Mouse (Mus musculus) intestine, postnatal 0 days (tissue): Measurements from ENCODE around the gene Gm20721. TPM values are rescaled to one million over a fixed set of nuclear protein-coding genes. Genes with fewer than 3 reads are reported as not detected.
"Not testable (repeated sequence)": the region's sequence is repeated elsewhere in the genome, so short reads cannot be mapped to it uniquely, and the experiment has no call there.

Source experiments
- ATAC-seq: fragments of 200-750 bp; cut with Nextera tagmentation; 2 replicates; pipeline ENCODE4 v1.8.0; 2017; ENCODE audit warnings: mild to moderate bottlenecking, moderate TSS enrichment, moderate library complexity
- H3K27ac ChIP-seq: fragments of 300-500 bp; sonication (generic); 2 replicates; pipeline ENCODE4 v1.5.1; 2014; ENCODE audit warnings: mild to moderate bottlenecking, low read depth, low read length, moderate library complexity
- H3K27me3 ChIP-seq: fragments of 300-500 bp; sonication (generic); replicated peaks from 2 replicates; pipeline ENCODE4 v1.6.1; 2014; ENCODE audit warnings: low read length, mixed read lengths; ENCODE audit not compliant: control insufficient read depth, insufficient read depth
- H3K36me3 ChIP-seq: fragments of 300-500 bp; sonication (generic); 2 replicates; pipeline ENCODE4 v1.6.1; 2014; ENCODE audit warnings: mild to moderate bottlenecking, moderate library complexity; ENCODE audit not compliant: control insufficient read depth, insufficient read depth
- H3K4me1 ChIP-seq: fragments of 300-500 bp; sonication (generic); replicated peaks from 2 replicates; pipeline ENCODE4 v1.6.1; 2014; ENCODE audit warnings: antibody characterized with exemption, low read length, mixed read lengths; ENCODE audit not compliant: control insufficient read depth, insufficient read depth
- H3K4me2 ChIP-seq: fragments of 300-500 bp; sonication (generic); replicated peaks from 2 replicates; pipeline ENCODE4 v1.6.1; 2014; ENCODE audit warnings: low read depth, mild to moderate bottlenecking, moderate library complexity
- H3K4me3 ChIP-seq: fragments of 300-500 bp; sonication (generic); 2 replicates; pipeline ENCODE4 v1.5.1; 2014; ENCODE audit warnings: low read depth, low read length
- H3K9ac ChIP-seq: fragments of 300-500 bp; sonication (generic); 2 replicates; pipeline ENCODE4 v1.6.1; 2014; ENCODE audit warnings: mild to moderate bottlenecking, low read depth, low read length
- H3K9me3 ChIP-seq: fragments of 300-500 bp; sonication (generic); 2 replicates; pipeline ENCODE4 v1.6.1; 2016; ENCODE audit warnings: mixed run types; ENCODE audit not compliant: control insufficient read depth
- CTCF ChIP-seq: sonication (generic); IDR thresholded peaks from 2 replicates; pipeline ENCODE4 v1.5.1; 2016; ENCODE audit warnings: low read depth, mild to moderate bottlenecking, control low read depth, antibody characterized with exemption, moderate library complexity
- WGBS: fragments of 180-500 bp; shearing (Covaris S2); extraction: QIAGEN DNeasy Blood & Tissue Kit; methylation state at CpG from one replicate; pipeline ENCODE4 v1.1.7; 2014; 5-methylcytosine and 5-hydroxymethylcytosine counted together
- polyA plus RNA-seq: library from polyadenylated mRNA; unstranded; fragments of >200 nt; fragmentation: Nextera tagmentation; extraction: Ambion mirVana; gene quantifications from 2 replicates; pipeline ENCODE4 v1.2.1, GENCODE M21; 2015

Gm20721 gene
- polyA plus RNA-seq, 1 experiment from 2014 or later: 2.7 TPM

DNA sequence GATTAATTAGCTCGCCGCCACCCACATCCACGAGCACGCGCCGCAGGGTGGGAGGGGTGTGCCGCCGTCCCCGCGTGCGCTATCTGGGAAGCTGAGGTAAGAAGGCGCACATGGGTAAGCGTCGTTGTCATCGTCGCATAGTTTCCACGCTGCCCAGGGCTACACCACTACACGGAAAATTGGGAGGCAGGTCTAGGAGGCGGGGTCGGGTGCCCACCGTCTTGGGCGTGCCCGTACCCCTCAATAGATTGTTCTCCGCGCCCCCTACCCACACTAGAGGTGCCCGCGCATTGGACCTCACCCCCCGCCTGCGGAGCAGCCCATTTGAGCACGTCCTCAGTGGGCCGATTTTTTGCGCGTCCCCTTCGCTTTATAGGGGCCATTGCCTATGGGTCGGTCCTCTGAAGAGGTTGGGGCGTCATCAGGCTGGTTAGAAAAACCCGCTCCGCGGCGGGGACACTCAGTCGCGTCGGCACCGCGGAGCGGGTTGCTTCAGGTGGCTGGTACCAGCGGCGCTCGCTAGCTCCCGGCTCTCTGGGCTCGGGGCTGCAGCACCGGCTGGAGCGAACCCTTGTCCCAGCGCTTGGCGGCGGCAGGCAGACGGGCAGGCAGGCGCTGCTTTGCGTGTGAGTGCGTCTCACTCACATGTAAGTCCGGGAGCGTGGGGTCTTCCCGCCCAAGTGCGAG, 19.1 kb downstream of the Gm20721 start:
- H3K36me3 ChIP-seq: no peaks in the 10 kb centered on the region
- no peaks in the 10 kb centered on the region for H3K27me3 ChIP-seq
- peak overlapping the region; percentile 45 for H3K9ac ChIP-seq
- no peaks in the 10 kb centered on the region for H3K4me1 ChIP-seq
- H3K4me2 ChIP-seq: peak overlapping the region; percentile 94
- WGBS: 50% methylated on average over 64 of the region's 64 CpGs
- no peaks in the 10 kb centered on the region for H3K9me3 ChIP-seq
- ATAC-seq: peak; percentile 77
- H3K4me3 ChIP-seq: peak overlapping the region; percentile 95
- TF ChIP-seq CTCF: 0 out of 2 replicates have a peak, but pooled peaks have one; percentile 1
- H3K27ac ChIP-seq: peak overlapping the region; percentile 60

DNA sequence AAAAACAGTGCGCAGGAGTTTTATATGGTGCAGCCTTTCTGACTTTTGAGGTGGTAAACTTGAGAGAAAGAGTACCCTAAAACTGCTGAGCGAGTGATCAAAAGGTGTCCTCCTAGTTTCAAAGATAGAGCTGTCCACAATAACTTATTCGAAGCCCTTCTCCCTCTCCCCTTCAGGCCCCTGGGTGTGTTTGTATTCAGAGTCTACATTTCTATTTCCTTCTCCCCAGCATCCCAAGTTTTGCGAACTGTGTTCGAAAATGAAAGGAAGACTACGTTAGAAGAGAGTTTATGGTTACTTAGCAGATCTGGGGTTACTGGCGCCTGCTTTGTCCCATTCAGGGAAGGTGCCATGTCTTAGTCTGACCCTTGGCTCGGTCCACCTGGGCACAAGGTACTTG, 20.0 kb downstream of the Gm20721 start:
- H3K36me3 ChIP-seq: no peaks in the 10 kb centered on the region
- H3K27ac ChIP-seq: no peak overlapping the region
- TF ChIP-seq CTCF: no peak
- H3K4me3 ChIP-seq: peak overlapping the region; percentile 95
- peak overlapping the region; percentile 94 for H3K4me2 ChIP-seq
- 55% methylated on average over 8 of the region's 8 CpGs for WGBS
- no peaks in the 10 kb centered on the region for H3K9me3 ChIP-seq
- ATAC-seq: no peak
- H3K9ac ChIP-seq: no peak overlapping the region
- no peaks in the 10 kb centered on the region for H3K4me1 ChIP-seq
- no peaks in the 10 kb centered on the region for H3K27me3 ChIP-seq

DNA sequence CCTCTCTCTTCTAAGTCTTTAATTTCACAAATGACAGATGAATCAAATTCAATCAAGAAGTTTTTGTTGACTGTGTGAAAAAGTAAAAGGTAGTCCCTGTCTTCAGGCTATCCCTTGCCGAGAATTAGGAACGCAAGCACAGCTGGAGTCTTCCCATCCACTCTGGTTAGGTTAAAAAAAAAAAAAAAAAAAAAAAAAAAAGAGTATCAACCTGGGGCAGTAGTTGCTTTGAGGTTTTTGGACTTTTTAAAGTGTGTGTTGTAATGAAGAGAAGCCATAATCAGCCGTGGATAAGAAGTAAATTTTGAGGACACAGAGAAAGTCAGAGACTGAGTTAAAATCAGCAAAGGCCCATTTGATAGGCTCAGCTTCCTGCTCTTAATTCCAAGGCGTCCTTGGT, 20.5 kb downstream of the Gm20721 start:
- H3K9ac ChIP-seq: no peak overlapping the region
- H3K4me3 ChIP-seq: no peak overlapping the region; the same call in 1 of the 2 replicates
- peak overlapping the region; percentile 94 for H3K4me2 ChIP-seq
- ATAC-seq: no peak
- 77% methylated on average over 4 of the region's 4 CpGs for WGBS
- no peaks in the 10 kb centered on the region for H3K4me1 ChIP-seq
- no peak for TF ChIP-seq CTCF
- no peaks in the 10 kb centered on the region for H3K36me3 ChIP-seq
- no peaks in the 10 kb centered on the region for H3K9me3 ChIP-seq
- H3K27ac ChIP-seq: no peak overlapping the region
- no peaks in the 10 kb centered on the region for H3K27me3 ChIP-seq

DNA sequence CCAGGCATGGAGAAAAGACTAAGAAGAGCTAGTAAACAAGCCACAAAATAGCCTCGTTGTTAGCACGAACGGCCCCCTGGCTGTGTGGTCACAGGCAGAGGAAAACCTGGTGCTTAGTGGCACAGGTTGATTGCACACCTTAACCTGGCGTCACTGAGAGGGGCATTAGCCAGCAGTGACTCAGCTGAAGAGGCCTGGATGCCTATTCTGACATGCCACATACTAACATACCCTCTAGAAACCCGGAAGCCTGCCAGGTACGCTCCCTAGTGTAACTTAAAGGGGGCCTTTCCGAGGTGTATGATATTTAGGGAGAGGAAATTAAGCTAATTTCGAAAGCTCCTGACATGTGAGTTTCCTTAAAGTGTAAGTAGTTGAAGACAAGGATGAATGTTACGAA, 29.9 kb downstream of the Gm20721 start:
- TF ChIP-seq CTCF: no peak
- WGBS: 93% methylated on average over 9 of the region's 9 CpGs
- no peak for ATAC-seq

DNA sequence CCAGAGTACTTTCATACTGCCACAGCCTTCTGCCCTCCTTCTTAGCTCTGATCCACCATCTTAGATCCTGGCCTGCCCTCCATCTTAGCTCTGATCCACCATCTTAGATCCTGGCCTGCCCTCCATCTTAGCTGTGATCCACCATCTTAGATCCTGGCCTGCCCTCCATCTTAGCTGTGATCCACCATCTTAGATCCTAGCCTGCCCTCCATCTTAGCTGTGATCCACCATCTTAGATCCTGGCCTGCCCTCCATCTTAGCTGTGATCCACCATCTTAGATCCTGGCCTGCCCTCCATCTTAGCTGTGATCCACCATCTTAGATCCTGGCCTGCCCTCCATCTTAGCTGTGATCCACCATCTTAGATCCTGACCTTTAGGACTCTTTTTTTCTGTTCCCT, 31.1 kb downstream of the Gm20721 start:
- not testable (repeated sequence) for ATAC-seq

More for the DNA sequence above, 29.9 kb downstream of the Gm20721 start:
- H3K9ac ChIP-seq: no peak overlapping the region
- no peaks in the 10 kb centered on the region for H3K9me3 ChIP-seq
- H3K27me3 ChIP-seq: no peaks in the 10 kb centered on the region
- H3K4me3 ChIP-seq: no peak overlapping the region
- no peaks in the 10 kb centered on the region for H3K36me3 ChIP-seq
- H3K4me1 ChIP-seq: no peaks in the 10 kb centered on the region
- no peak overlapping the region for H3K4me2 ChIP-seq
- H3K27ac ChIP-seq: no peak overlapping the region

DNA sequence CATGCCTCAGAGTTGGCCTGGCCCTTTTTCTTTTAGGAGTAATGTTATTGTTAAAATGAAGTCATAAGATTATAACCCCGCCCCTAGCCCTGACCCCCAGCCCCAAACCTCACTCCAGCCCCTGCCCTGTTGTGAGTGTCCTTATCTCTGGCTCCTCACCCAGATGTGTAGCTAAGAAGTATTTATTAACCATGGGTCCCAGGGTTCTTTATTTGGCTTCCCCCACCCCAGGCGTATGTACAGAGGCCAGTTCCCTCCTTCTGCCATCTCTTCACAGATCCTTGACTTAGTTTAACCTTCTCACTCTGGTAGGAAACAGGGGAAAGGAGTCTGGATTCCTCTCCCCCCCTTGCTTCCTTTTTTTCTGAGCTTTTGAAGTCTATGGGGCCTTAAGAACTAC, 33.9 kb downstream of the Gm20721 start:
- no peak for TF ChIP-seq CTCF
- Histone ChIP-seq H3K36me3 (no peaks in the 10 kb centered on the region), H3K9ac (no peak overlapping the region), H3K4me2 (no peak overlapping the region), H3K9me3 (no peaks in the 10 kb centered on the region), H3K27me3 (no peaks in the 10 kb centered on the region), H3K4me3 (no peak overlapping the region), H3K4me1 (no peaks in the 10 kb centered on the region), H3K27ac (no peak overlapping the region)
- no peak for ATAC-seq
- WGBS: 56% methylated on average over 2 of the region's 2 CpGs

More for the DNA sequence above, 31.1 kb downstream of the Gm20721 start:
- not testable (repeated sequence) for H3K9me3 ChIP-seq, H3K27ac ChIP-seq, H3K36me3 ChIP-seq, H3K4me3 ChIP-seq, H3K27me3 ChIP-seq, H3K4me2 ChIP-seq, H3K4me1 ChIP-seq, H3K9ac ChIP-seq
